Mouse (Mus musculus) G1E (cell line): ENCODE results near the gene Rgs9bp.

Experiments used
- CTCF ChIP-seq: IDR thresholded peaks from 2 replicates; pipeline ENCODE4 v1.5.1; 2012; ENCODE audit warnings: low read depth, low read length, inconsistent platforms, mixed read lengths
- GATA1 ChIP-seq: IDR thresholded peaks from 2 replicates; pipeline ENCODE4 v1.6.1; 2012; ENCODE audit warnings: borderline replicate concordance, low read length, inconsistent platforms, mixed read lengths
- TAL1 ChIP-seq: conservative IDR thresholded peaks from 2 replicates; pipeline ENCODE4 v1.6.1; 2012; ENCODE audit warnings: low read depth, low read length, inconsistent platforms, mixed read lengths

DNA sequence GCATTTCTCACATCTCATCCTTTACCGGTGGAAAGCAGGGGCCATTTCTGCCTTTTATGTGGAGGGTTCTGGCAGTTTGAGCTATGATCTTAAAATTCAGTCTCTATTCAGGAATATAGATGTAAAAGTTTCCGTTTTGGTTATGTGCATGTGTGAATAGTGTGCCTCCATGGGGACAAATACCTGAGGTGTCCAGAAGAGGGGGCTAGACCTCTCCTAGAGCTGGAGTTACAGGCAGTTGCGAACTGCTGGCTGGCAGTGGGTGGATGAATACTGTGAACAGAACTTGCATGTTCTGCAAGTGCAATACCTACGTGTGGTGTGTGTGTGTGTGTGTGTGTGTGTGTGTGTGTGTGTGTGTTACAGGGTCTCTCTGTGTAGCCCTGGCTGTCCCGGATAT is 2.7 kb downstream of the Rgs9bp start:
- no peak for TF ChIP-seq GATA1
- peak; percentile 73 for TF ChIP-seq CTCF
- no peak for TF ChIP-seq TAL1
